Mouse (Mus musculus) forebrain, embryonic 14.5 days (tissue): ENCODE measurements at regions not wholly inside any gene's neighbourhood (a gene's known extent, or its start where the extent isn't known, plus 50 kb on each side); places are given as distances from the start of the nearest gene placed in this dataset.
A peak's percentile ranks its signal among the peaks of the same experiment; 100 is the strongest.
"Not testable (repeated sequence)": the region's sequence is repeated elsewhere in the genome, so short reads cannot be mapped to it uniquely, and the experiment has no call there.

ENCODE experiments used
- ATAC-seq: fragments of 200-750 bp; cut with Nextera tagmentation; 2 replicates; pipeline ENCODE4 v1.8.0; 2017; ENCODE audit warnings: mild to moderate bottlenecking, moderate library complexity
- DNase-seq: peaks from one replicate; pipeline ENCODE4 v3.0.0-alpha.2; 2015; ENCODE audit warnings: low spot score
- H3K27ac ChIP-seq: fragments of 300-500 bp; sonication (generic); 2 replicates; pipeline ENCODE4 v1.5.1; 2014; ENCODE audit warnings: low read depth, mild to moderate bottlenecking, control low read depth, low read length, moderate library complexity
- H3K27me3 ChIP-seq: fragments of 300-500 bp; sonication (generic); replicated peaks from 2 replicates; pipeline ENCODE4 v1.6.1; 2014; ENCODE audit warnings: low read length, control low read depth, mixed read lengths; ENCODE audit not compliant: control insufficient read depth, insufficient read depth
- H3K36me3 ChIP-seq: fragments of 300-500 bp; sonication (generic); 2 replicates; pipeline ENCODE4 v1.6.1; 2014; ENCODE audit warnings: low read length, control low read depth; ENCODE audit not compliant: control insufficient read depth, insufficient read depth
- H3K4me1 ChIP-seq: fragments of 300-500 bp; sonication (generic); 2 replicates; pipeline ENCODE4 v1.6.1; 2014; ENCODE audit warnings: antibody characterized with exemption, low read length, control low read depth; ENCODE audit not compliant: control insufficient read depth, insufficient read depth
- H3K4me2 ChIP-seq: fragments of 300-500 bp; sonication (generic); 2 replicates; pipeline ENCODE4 v1.6.1; 2014; ENCODE audit warnings: mild to moderate bottlenecking, control low read depth, low read length
- H3K4me3 ChIP-seq: fragments of 300-500 bp; sonication (generic); 2 replicates; pipeline ENCODE4 v1.5.1; 2014; ENCODE audit warnings: low read depth, low read length, control low read depth
- H3K9ac ChIP-seq: fragments of 300-500 bp; sonication (generic); 2 replicates; pipeline ENCODE4 v1.6.1; 2014; ENCODE audit warnings: mild to moderate bottlenecking, low read length, control low read depth, moderate library complexity
- H3K9me3 ChIP-seq: fragments of 300-500 bp; sonication (generic); replicated peaks from 2 replicates; pipeline ENCODE4 v1.6.1; 2016; ENCODE audit warnings: low read length, control low read depth, mixed read lengths; ENCODE audit not compliant: control insufficient read depth
- WGBS: fragments of 180-500 bp; shearing (Covaris S2); extraction: QIAGEN DNeasy Blood & Tissue Kit; methylation state at CpG from one replicate; pipeline ENCODE4 v1.1.7; 2014; 5-methylcytosine and 5-hydroxymethylcytosine counted together

DNA sequence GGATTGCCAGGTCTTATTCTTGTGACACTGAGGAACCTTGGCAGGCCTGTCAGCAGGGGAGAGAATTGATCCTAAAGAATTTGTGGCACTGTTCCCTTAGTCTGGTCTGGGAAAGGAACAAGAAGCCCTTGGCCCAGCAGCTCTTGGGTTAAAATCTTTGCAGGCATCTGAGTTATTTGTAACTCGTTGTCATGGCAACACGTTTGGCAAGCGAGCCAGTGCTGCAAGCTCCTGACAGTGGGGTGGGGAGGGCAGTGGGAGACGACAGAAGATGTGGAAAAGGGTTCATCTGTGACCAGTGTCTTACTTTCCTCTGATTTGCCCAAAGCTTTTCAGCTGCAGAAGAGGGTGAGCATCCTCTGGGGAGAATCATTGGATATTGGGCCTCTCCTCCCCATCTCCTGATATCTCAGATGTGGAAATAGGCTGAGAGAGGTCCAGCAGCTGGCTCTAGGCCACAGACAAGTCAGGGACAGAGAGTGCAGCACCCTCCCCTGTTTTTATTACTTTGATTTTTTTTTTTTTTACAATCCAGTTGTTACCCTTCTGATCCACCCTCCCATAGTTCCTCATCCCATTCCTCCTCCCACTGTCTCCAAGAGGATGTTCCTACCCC lies 92.4 kb upstream of the Huwe1 start:
- H3K27me3 ChIP-seq, H3K9me3 ChIP-seq, H3K36me3 ChIP-seq, H3K9ac ChIP-seq, H3K4me1 ChIP-seq, H3K4me3 ChIP-seq: not testable (repeated sequence)
- WGBS: 29% methylated on average over 4 of the region's 4 CpGs
- Histone ChIP-seq H3K4me2 (0 out of 2 replicates have a peak overlapping the region, but pooled peaks have one; percentile 14), H3K27ac (peak overlapping the region; percentile 9; the same call in 1 of the 2 replicates)
- DNase-seq: peak; percentile 90
- ATAC-seq: peak; percentile 85
